Mouse (Mus musculus): ENCODE results near the gene Sfxn4. TPM values are rescaled to one million over a fixed set of nuclear protein-coding genes. Genes with fewer than 3 reads are reported as not detected.

Gene Sfxn4
- 1.2 TPM in 2 replicates for total RNA-seq (2012; rRNA removed)

DNA sequence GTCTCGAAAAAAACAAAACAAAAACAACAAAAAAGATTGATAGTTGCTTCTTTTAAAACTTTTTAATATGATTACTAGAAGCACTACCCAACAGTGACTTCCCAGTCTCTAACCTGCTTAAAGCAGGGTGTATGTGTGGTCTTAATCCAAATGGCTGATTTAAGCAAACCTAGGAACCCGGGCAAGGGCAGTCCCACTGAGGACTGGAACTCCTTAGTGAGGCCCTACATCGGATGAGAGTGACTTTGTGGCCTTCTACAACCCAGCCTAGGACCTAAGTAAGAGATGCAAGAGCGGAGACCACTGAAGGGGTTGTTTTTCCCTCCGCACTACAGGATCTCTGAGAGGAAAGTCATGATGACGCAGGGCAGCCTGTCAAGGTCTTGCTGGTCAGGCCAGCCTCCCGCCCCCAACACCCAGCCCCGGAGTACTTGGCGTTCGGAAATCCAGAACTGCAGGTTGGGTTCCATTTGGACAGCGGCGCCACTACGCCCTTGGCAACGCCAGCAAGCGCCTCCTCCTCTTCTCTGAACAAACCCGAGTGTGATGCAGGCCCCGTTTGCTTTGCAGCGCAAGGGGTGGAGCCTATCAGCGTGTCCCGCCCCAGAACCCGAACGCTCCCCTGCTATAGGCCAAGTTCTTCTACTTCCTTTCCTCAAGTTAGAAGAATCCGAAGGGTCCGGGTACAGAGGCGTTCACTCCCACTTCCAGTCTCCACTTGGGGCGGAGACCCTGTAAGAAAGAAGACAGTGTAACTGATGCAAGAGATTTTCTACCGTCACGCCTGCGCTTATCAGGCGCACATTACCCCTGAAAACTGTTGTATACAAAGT is at the start of gene Sfxn4:
Sfxn4 (minus strand) TSS at position 612 of the 833 bp plus-strand sequence.
- Histone ChIP-seq H3K9ac (ENCODE audit: insufficient read depth, low read depth, low read length, poor library complexity, severe bottlenecking) (peak within 1 kb of the TSS; percentile 15), H3K9me3 (ENCODE audit: control insufficient read depth, insufficient read depth, low read depth, low read length) (no peaks in the 10 kb centered on the region), H3K36me3 (ENCODE audit: control insufficient read depth, insufficient read depth, low read length, poor library complexity, severe bottlenecking) (peaks cover 3% of the 10 kb centered on the region), H3K4me3 (ENCODE audit: insufficient read depth in 1 of 2, low read depth in 1 of 2, low read length in 2 of 2, poor library complexity in 1 of 2, severe bottlenecking in 1 of 2) (peak within 1 kb of the TSS; percentile 34 to 62), H3K27ac (ENCODE audit: insufficient read depth, low read depth, low read length, poor library complexity, severe bottlenecking) (no peak within 1 kb of the TSS), H3K4me1 (ENCODE audit: control insufficient read depth in 2 of 2, insufficient read depth in 2 of 2, low read length in 2 of 2, poor library complexity in 1 of 2) (0 out of 4 replicates have a peak, but pooled peaks cover 0 to 2% of the 10 kb centered on the region in 2 experiments)
- in situ Hi-C loops (cut with MboI; ENCODE audit: low sequenced_read_pairs in 2 of 2, unreplicated experiment in 2 of 2) = no loop called here
- DNase-seq (ENCODE audit: low read depth, low spot score) = peak; percentile 93
- TF ChIP-seq HCFC1 (IDR thresholded peaks at IDR 0.05; ENCODE audit: borderline replicate concordance, insufficient read depth, low read length) (no peak), ZNF384 (IDR thresholded peaks at IDR 0.05; ENCODE audit: low read depth, low read length) (no peak), MAFK (IDR thresholded peaks at IDR 0.05; ENCODE audit: insufficient read depth, low read depth, low read length) (0 out of 2 replicates have a peak, but pooled peaks have one; percentile 3)

DNA sequence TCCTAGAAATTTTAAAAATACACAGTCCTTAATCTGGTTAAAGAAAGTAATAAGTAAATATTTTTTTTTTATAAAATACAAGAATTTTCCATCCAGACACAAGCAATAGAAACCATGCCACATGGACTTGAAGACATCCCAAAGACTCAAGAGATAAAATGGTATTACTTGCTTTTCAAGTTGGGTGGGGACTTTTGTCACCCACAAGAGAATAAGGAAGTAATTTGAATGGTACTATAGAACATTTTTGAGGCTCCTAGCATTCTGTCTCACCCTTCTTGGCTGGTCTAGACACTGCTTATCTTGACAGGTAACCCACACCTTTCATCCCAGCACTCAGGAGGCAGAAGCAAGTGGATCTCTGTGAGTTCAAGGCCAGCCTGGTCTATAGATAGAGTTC is 49.0 kb upstream of the Sfxn4 start:
- in situ Hi-C loops (cut with MboI; ENCODE audit: low sequenced_read_pairs in 2 of 2, unreplicated experiment in 2 of 2) = no loop called here
- Histone ChIP-seq H3K36me3 (ENCODE audit: control insufficient read depth, insufficient read depth, low read length, poor library complexity, severe bottlenecking) (no peaks in the 10 kb centered on the region), H3K9me3 (ENCODE audit: control insufficient read depth, insufficient read depth, low read depth, low read length) (no peaks in the 10 kb centered on the region), H3K27ac (ENCODE audit: insufficient read depth, low read depth, low read length, poor library complexity, severe bottlenecking) (no peak overlapping the region), H3K9ac (ENCODE audit: insufficient read depth, low read depth, low read length, poor library complexity, severe bottlenecking) (no peak overlapping the region), H3K4me3 (ENCODE audit: insufficient read depth in 1 of 2, low read depth in 1 of 2, low read length in 2 of 2, poor library complexity in 1 of 2, severe bottlenecking in 1 of 2) (no peak overlapping the region), H3K4me1 (ENCODE audit: control insufficient read depth in 2 of 2, insufficient read depth in 2 of 2, low read length in 2 of 2, poor library complexity in 1 of 2) (no peaks in the 10 kb centered on the region)
- no peak for DNase-seq (ENCODE audit: low read depth, low spot score)
- no peak for TF ChIP-seq MAFK (IDR thresholded peaks at IDR 0.05; ENCODE audit: insufficient read depth, low read depth, low read length)
- TF ChIP-seq HCFC1 (IDR thresholded peaks at IDR 0.05; ENCODE audit: borderline replicate concordance, insufficient read depth, low read length) = no peak
- TF ChIP-seq ZC3H11A (IDR thresholded peaks at IDR 0.05; ENCODE audit: borderline replicate concordance, low read depth, low read length) = no peak
- TF ChIP-seq ZNF384 (IDR thresholded peaks at IDR 0.05; ENCODE audit: low read depth, low read length) = no peak
- TF ChIP-seq CHD2 (IDR thresholded peaks at IDR 0.05; ENCODE audit: low read depth, low read length) = no peak

DNA sequence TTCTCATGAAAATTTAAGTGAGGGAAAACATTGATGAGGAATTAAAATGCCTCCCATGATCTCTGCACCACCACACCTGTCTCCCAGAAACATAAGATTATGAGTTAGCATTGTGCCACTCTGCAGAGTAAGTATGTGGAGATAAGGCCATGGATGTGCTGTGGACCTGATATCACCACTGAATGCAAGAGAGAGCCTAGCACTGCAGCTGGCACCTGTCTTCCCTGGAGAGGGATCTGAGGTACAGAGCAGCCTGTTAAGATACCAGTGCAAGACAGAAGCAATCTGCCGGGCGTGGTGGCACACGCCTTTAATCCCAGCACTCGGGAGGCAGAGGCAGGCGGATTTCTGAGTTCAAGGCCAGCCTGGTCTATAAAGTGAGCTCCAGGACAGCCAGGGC is 44.2 kb upstream of the Sfxn4 start:
- Histone ChIP-seq H3K36me3 (ENCODE audit: control insufficient read depth, insufficient read depth, low read length, poor library complexity, severe bottlenecking) (no peaks in the 10 kb centered on the region), H3K27ac (ENCODE audit: insufficient read depth, low read depth, low read length, poor library complexity, severe bottlenecking) (no peak overlapping the region), H3K4me3 (ENCODE audit: insufficient read depth in 1 of 2, low read depth in 1 of 2, low read length in 2 of 2, poor library complexity in 1 of 2, severe bottlenecking in 1 of 2) (no peak overlapping the region), H3K9ac (ENCODE audit: insufficient read depth, low read depth, low read length, poor library complexity, severe bottlenecking) (no peak overlapping the region), H3K4me1 (ENCODE audit: control insufficient read depth in 2 of 2, insufficient read depth in 2 of 2, low read length in 2 of 2, poor library complexity in 1 of 2) (no peaks in the 10 kb centered on the region), H3K9me3 (ENCODE audit: control insufficient read depth, insufficient read depth, low read depth, low read length) (no peaks in the 10 kb centered on the region)
- DNase-seq (ENCODE audit: low read depth, low spot score) = no peak
- TF ChIP-seq HCFC1 (IDR thresholded peaks at IDR 0.05; ENCODE audit: borderline replicate concordance, insufficient read depth, low read length) (no peak), CHD2 (IDR thresholded peaks at IDR 0.05; ENCODE audit: low read depth, low read length) (no peak), MAFK (IDR thresholded peaks at IDR 0.05; ENCODE audit: insufficient read depth, low read depth, low read length) (no peak), ZNF384 (IDR thresholded peaks at IDR 0.05; ENCODE audit: low read depth, low read length) (no peak), ZC3H11A (IDR thresholded peaks at IDR 0.05; ENCODE audit: borderline replicate concordance, low read depth, low read length) (no peak)
- in situ Hi-C loops (cut with MboI; ENCODE audit: low sequenced_read_pairs in 2 of 2, unreplicated experiment in 2 of 2) = no loop called here

DNA sequence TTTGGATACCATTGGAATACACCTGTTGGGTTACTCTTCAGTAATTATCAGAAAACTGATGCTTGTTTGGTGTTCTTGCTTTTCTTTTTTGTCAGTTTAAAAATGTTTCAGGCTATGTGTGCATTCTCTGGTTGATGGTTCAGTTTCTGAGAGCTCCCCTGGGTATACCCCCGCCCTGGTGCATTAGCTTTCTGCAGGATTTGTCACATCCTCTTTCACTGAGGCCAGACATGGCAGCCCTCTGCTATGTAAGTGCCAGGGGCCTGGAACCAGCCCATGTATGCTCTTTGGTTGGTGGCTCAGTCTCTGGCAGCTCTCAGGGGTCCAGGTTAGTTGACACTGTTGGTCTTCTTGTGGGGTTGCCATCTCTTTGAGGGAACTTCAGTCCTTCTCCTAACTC is 42.7 kb upstream of the Sfxn4 start:
- no peaks in the 10 kb centered on the region for H3K9me3 ChIP-seq (ENCODE audit: control insufficient read depth, insufficient read depth, low read depth, low read length)
- no peaks in the 10 kb centered on the region for H3K36me3 ChIP-seq (ENCODE audit: control insufficient read depth, insufficient read depth, low read length, poor library complexity, severe bottlenecking)
- no peak for DNase-seq (ENCODE audit: low read depth, low spot score)
- in situ Hi-C loops (cut with MboI; ENCODE audit: low sequenced_read_pairs in 2 of 2, unreplicated experiment in 2 of 2) = no loop called here
- no peaks in the 10 kb centered on the region for H3K4me1 ChIP-seq (ENCODE audit: control insufficient read depth in 2 of 2, insufficient read depth in 2 of 2, low read length in 2 of 2, poor library complexity in 1 of 2)
- H3K4me3 ChIP-seq (ENCODE audit: insufficient read depth in 1 of 2, low read depth in 1 of 2, low read length in 2 of 2, poor library complexity in 1 of 2, severe bottlenecking in 1 of 2) = no peak overlapping the region
- H3K27ac ChIP-seq (ENCODE audit: insufficient read depth, low read depth, low read length, poor library complexity, severe bottlenecking) = no peak overlapping the region
- H3K9ac ChIP-seq (ENCODE audit: insufficient read depth, low read depth, low read length, poor library complexity, severe bottlenecking) = no peak overlapping the region
- TF ChIP-seq ZC3H11A (IDR thresholded peaks at IDR 0.05; ENCODE audit: borderline replicate concordance, low read depth, low read length) = no peak
- TF ChIP-seq HCFC1 (IDR thresholded peaks at IDR 0.05; ENCODE audit: borderline replicate concordance, insufficient read depth, low read length) = no peak
- no peak for TF ChIP-seq CHD2 (IDR thresholded peaks at IDR 0.05; ENCODE audit: low read depth, low read length)
- no peak for TF ChIP-seq MAFK (IDR thresholded peaks at IDR 0.05; ENCODE audit: insufficient read depth, low read depth, low read length)
- no peak for TF ChIP-seq ZNF384 (IDR thresholded peaks at IDR 0.05; ENCODE audit: low read depth, low read length)

All from ES-E14 (cell line).